Mouse (Mus musculus) layer of hippocampus, adult 2 months (tissue): ENCODE results near the gene Iqcj. TPM values are rescaled to one million over a fixed set of nuclear protein-coding genes. Genes with fewer than 3 reads are reported as not detected.

Source experiments
- DNase-seq, 2 experiments: peaks; one replicate each; pipeline ENCODE4 v3.0.0; 2022; ENCODE audit warnings: low spot score in 2 of 2
- H3K27ac ChIP-seq: fragments of 200-600 bp; 2 replicates; pipeline ENCODE4 v1.8.1; 2022
- H3K4me3 ChIP-seq: fragments of 200-600 bp; 2 replicates; pipeline ENCODE4 v1.8.1; 2022; ENCODE audit warnings: mild to moderate bottlenecking
- CTCF ChIP-seq: fragments of 200-600 bp; conservative IDR thresholded peaks from 2 replicates; pipeline ENCODE4 v1.8.1; 2022; ENCODE audit warnings: antibody characterized with exemption, mild to moderate bottlenecking, moderate library complexity
- total RNA-seq, 2 experiments: library from RNA; stranded (reverse); gene quantifications; 2 replicates each; pipeline ENCODE4 v1.2.3; 2021

Iqcj gene
- total RNA-seq, 2 experiments from 2014 or later: 4.4 to 5.7 TPM

DNA sequence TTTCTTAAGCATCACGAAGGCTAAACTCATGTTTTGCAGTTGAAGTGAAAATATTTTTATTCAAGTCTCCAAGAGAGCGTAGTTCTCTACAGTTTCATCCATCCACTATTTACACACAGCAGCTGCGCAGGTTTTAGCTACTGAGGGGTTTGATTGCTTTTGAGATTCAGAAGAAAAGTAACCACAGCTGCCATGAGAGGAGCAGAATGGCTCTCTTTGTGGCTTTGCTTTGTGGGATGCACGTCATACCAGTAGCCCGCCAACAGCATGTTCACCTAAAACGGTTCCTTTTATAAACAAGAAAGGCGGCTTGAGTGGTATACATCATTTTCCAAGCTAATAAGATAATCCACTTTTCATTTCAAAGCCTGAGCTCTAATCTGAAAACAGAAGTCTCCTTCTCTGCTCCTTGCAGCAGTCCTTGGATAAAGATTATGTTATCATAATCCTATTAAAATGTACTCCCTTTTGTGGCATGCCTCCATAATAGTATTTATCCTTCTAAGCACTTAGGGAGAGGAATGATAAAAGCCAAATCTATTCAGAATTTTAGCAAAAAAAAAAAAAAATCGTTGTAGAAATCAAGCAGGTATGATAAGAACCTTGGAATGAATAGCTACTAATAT lies 26.7 kb downstream of the Iqcj start:
- Histone ChIP-seq H3K4me3 (no peak overlapping the region), H3K27ac (no peak overlapping the region)
- TF ChIP-seq CTCF: no peak
- no peak for DNase-seq

DNA sequence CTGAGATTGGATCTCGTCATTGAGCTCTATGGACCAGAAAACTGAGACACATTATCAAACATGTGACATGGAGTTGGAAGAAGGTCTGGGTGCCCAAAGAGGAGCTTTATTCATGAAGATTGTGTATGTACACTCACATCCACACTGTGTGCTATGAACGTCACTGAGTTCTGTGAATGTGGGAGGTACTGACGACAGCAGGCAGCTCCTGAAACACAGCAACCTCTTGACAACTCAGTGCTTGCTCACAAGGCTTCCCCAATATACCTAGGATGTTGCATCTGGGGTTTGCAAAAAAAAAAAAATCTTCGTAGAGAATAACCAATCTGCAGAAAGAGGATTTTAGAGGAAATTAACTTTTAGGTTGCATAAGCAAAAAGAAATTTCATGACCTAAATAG lies 31.1 kb downstream of the Iqcj start:
- TF ChIP-seq CTCF: no peak
- DNase-seq: no peak
- no peak overlapping the region for H3K27ac ChIP-seq
- H3K4me3 ChIP-seq: no peak overlapping the region

DNA sequence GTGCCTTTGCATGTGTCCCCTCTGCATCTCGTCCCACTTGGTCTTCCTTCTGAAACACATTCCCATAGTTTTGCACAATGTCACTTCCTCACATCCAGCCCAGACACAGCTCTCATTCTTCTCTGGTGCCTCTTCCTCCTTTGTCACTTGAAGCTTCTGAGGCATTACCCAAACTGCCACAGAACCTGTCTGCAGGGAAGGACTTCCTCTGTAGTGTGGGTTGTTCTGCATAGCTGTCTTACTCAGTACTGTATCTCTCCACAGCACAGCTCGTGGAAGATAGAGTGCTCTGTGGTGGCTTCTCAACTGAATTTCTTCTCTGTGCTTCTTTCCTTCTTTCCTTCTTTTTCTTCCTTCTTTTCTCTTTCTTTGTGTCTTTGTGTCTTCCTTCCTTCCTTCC lies 33.4 kb downstream of the Iqcj start:
- Histone ChIP-seq H3K4me3 (no peak overlapping the region), H3K27ac (no peak overlapping the region)
- no peak for TF ChIP-seq CTCF
- no peak for DNase-seq

DNA sequence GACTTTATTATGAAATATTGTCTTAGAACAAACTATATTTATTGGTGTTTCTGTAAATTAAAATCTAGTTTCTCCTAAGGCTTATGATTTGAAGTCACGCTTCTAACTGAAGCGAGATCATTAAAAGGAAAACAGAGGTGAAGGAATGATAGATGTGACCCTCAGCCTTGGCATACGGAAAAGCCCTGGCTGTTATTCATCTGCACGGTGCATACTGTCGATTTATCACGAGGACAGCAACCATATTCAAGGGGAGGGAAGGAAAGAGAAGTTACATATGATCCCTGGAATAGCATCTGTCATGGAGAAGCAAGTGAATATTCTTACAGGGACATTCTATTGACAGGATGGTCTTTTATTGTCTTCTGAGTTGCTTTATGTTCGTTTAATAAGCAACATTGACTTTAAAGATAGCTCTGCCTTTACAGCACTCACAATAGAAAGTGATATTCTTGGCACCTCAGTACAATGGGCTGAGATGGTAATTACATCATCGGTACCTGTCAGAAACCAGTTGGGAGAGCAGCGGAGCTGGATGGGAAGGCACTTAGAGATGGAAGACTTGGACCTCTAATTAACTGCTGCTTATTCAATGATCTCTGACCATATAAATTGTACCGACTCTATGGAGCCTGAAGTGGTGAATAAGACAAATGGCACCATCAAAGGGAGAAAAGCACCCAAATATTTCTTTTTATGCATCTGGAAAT lies 38.6 kb downstream of the Iqcj start:
- Histone ChIP-seq H3K4me3 (no peak overlapping the region), H3K27ac (no peak overlapping the region)
- no peak for TF ChIP-seq CTCF
- DNase-seq: no peak

DNA sequence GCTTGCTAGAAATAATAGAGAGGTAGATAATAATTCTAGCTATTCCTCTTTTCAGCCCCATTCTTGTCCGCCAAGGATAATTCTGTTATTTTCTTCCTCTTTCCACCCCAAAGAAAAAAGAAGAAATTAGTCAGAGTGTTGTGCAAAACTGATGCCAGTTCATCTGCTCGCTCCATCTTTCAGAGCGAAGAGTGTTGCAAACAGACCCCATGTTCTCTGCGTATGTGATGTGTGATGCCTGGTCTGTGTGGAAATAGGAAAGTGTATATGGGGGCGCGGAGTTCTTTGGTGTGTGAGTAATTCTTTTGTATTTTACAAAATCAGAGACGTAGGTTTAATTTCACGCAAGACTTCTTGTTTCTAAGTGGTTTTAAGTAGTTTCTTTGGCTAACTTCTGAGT lies 39.2 kb downstream of the Iqcj start:
- DNase-seq: peak; percentile 24 to 61
- no peak overlapping the region for H3K4me3 ChIP-seq
- TF ChIP-seq CTCF: no peak
- no peak overlapping the region for H3K27ac ChIP-seq

DNA sequence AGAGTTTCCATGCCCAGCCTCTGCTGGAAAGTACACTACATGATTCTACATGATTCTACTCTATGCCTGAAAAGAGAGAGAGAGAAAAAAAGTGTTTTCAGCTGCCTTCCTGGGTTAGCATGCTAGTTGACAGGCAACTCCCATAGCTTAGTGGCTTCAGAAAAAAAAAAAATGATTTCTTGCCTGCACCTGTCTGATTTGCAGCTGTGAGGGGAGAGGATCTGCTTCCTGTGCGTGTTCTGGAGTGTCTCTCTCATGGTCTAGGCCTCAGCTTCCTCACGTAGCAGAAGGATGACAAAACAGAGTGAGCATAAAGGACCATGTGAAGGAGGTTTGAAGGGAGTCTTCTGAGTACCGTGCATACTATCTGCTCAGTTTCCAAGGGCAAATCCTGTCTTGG lies 39.9 kb downstream of the Iqcj start:
- no peak overlapping the region for H3K27ac ChIP-seq
- no peak for TF ChIP-seq CTCF
- no peak for DNase-seq
- H3K4me3 ChIP-seq: no peak overlapping the region

DNA sequence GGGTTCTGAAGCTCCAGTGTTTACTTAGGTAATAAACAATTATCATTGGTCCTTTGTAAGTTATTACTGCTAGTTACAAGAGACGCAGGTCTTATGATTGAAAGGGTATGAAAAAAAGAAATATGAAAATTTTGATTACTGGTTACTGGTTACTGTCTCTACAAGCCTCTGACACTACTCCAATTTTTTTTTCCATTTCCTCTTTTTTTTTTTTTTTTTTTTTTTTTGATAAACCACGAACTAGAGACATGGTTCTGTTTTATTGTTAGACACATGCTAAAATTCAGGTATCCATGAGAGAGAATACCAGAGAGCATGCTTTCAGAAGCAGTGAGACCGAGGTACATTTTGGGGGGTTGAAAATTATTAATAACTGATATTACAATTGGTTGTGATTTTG lies 43.8 kb downstream of the Iqcj start:
- DNase-seq: no peak
- Histone ChIP-seq H3K4me3 (no peak overlapping the region), H3K27ac (no peak overlapping the region)
- no peak for TF ChIP-seq CTCF

DNA sequence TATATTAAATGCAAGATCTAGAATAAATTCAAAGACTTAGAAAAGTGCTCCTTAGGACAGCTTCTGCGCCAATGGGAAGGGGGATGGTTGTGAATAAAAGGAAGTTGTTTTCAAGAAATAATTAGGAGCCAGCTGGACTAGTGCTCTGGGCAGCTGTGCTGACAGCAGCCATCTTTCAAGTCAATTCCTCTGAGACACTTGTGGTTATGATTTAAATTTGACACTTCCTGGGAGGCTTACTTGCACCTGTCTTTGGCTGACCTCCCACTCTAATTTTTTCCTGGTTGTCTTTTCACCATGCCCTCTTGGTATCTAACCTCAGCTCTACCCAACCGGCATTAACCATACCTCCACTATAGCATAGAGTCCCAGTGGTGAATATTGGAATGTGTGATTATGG lies 55.0 kb downstream of the Iqcj start:
- no peak overlapping the region for H3K27ac ChIP-seq
- DNase-seq: no peak
- H3K4me3 ChIP-seq: no peak overlapping the region
- no peak for TF ChIP-seq CTCF

DNA sequence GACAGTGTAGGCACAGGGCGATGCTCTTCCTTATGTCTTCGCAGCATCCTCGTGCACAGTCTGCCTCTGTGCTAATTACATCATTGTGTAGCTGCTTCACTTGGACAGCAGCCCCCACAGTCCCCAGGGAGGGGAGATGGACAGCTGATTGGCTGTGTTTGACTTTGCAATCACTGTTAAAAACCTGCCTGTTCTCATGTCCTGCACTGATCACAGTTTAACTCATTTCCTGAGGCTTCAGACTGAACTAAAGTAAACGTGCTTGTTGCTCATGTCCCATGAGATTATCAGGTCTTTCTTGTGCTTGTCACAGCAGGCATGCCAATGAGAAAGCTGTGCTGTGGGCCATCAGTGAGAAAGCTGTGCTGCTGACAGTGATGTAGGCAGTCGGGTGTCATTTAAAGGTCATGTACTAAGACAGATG lies 60.5 kb downstream of the Iqcj start:
- TF ChIP-seq CTCF: no peak
- no peak for DNase-seq
- H3K27ac ChIP-seq: peak overlapping the region; percentile 53; the same call in 1 of the 2 replicates
- no peak overlapping the region for H3K4me3 ChIP-seq

DNA sequence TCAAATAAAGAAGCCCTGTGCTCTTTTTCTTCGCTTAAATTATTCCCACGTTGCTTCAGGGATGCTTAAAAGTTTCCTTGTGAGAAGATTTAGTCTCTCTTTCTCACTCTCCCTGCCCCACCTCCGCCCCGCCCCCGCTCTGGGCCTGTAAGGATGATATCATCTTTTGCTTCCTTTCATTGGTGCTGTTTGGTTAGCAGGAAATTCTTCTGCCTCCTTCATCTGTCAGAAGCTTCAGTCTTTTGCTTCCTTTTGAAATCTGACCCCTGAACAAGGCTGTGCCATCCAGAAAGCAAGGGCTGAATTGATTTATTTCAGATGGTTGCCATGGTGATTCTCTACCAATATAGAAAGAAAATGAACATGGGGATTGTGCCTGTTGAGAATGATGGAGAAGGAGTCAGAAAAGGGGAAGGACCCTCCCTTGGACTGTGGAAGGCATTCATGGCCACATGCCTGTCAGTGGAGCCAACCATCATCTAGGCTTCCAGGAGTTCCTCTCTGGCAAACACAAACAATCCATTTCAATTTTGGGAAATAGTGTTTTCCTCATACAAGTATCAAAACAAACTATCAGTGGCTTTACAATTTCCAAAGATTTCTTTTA lies 62.5 kb downstream of the Iqcj start:
- peak; percentile 26 to 57 for DNase-seq
- Histone ChIP-seq H3K27ac (peak overlapping the region; percentile 33; the same call in 1 of the 2 replicates), H3K4me3 (no peak overlapping the region)
- TF ChIP-seq CTCF: no peak

DNA sequence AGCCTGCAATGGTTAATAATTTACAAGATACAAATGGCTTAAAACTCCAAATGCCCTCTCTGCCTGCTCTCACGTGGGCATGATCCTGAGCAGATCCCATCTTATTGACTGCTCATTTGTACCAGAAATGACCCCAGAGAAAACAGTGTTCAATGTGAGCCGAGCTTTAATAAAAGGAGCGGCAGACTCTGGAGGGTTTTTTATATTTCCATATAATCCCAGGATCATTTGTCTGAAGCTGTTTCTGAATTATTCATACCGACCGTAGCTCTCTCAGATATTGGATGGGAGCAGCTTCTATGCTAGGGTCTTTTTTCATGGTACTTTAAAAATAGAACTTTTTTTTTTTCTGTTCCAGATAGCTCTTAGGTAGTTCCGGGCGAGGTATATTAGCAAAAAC lies 67.7 kb downstream of the Iqcj start:
- H3K27ac ChIP-seq: peak overlapping the region; percentile 3; the same call in 1 of the 2 replicates
- no peak for TF ChIP-seq CTCF
- no peak for DNase-seq
- no peak overlapping the region; the same call in 1 of the 2 replicates for H3K4me3 ChIP-seq

DNA sequence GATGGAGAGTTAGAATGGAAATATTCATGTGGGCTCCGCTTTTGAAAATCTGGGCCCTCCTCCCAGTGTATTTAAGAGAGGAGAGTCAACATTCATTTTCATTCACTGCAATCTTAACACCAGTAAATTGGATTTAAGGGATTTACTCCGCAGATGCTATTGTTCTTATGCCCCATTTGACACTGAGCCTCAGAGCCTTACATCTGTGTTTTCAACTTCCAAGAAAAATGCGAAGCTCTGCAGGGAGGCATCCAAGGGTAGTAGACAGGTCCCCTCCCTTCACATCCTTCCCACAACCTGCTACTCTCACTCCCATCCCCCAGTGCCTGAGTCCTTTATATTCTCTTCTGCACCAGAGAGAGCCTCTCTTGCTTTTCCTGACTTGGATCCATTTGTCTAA lies 68.1 kb downstream of the Iqcj start:
- H3K27ac ChIP-seq: no peak overlapping the region
- DNase-seq: no peak
- TF ChIP-seq CTCF: no peak
- no peak overlapping the region for H3K4me3 ChIP-seq

DNA sequence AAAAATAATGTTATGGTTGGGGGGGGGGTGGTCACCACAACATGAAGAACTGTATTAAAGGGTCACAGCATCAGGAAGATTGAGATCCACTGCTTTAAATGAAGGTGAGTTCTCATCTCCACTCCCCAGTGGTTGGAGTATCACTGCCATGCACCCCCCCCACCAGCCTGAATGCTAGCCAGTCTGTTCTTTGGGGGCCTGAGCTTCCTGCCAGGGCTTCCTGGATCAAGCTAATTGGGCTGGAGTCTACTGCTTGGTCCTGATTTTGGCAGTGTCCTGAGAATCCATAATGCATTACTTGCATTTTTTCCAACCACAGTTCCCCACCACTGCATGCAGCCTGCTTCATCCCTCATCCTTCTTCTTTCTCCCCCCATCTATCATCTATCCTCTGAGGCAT lies 68.7 kb downstream of the Iqcj start:
- no peak for TF ChIP-seq CTCF
- Histone ChIP-seq H3K4me3 (no peak overlapping the region), H3K27ac (no peak overlapping the region)
- DNase-seq: no peak
